Mouse (Mus musculus) mesoderm, embryonic 11.5 days (tissue): ENCODE measurements at regions not wholly inside any gene's neighbourhood (a gene's known extent, or its start where the extent isn't known, plus 50 kb on each side); places are given as distances from the start of the nearest gene placed in this dataset.

Experiments used
- DNase-seq: peaks from one replicate; pipeline ENCODE4 v3.0.0-alpha.2; 2012; ENCODE audit warnings: low read depth, low spot score

DNA sequence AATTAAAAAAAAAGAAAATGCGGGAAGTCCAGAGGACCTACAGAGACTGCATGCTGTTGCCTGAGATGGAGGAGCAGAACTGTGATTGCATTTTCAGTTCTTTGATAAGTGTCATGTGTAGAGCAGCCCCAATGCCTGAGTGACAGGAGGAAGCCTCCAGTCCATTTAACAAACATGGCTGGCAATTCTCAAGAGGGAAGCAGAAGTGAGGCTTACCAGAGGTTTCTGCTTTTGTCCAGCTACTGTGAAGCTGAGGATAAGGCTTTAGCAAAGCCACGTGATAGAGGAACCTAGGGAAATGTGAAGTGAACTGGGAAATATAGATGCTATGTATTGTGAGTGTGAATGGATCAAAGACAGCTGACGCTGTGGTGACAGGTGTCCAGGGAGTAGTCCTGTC is 56.6 kb downstream of the Sucnr1 start:
- no peak for DNase-seq

- DNase-seq = no peak
Observed at GRCm38 (mm10) chr3:60159865-60160264, 78.2 kb downstream of the Sucnr1 start.

GRCm38 (mm10) chr3:60167633-60168032 is 86.0 kb downstream of the Sucnr1 start:
- no peak for DNase-seq

DNA sequence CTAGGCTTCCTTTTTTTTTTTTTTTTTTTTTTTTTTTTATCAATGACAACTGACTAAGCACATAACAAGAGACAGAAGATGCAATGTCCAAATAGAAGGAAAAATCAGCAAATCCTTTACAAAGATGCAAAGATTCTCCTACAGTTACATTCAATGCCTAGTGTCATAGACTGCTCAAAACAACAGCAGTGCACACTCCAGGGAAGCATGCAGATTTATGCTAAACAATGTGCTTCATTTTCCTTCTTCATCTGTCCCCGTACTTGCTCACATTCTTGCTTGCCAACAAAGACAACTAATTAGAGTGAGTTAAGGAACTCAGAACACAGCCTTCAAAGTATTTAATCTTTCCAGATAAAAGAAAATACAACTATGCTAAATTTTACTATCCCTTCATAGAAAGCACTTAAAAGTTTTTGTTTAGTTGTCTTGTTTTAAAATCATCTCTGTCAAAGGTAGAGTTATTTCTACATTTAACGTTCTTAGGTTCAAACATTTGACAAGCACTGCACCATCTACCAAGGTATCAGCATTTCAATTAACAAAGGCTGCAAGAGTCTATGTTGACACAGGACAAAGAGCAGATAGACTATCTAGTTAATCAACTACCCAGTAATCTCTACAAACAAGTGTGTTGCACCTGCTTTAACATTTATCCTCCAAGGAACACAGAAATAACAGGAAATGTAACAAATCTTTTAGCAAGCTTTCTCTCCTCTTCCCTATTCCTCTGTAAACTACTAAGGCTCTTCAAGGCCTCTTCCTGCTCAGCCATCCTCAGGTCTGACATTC is 86.7 kb downstream of the Sucnr1 start:
- no peak for DNase-seq

- peak; percentile 11 for DNase-seq
Observed at GRCm38 (mm10) chr3:60169606-60170005, 87.9 kb downstream of the Sucnr1 start.

DNA sequence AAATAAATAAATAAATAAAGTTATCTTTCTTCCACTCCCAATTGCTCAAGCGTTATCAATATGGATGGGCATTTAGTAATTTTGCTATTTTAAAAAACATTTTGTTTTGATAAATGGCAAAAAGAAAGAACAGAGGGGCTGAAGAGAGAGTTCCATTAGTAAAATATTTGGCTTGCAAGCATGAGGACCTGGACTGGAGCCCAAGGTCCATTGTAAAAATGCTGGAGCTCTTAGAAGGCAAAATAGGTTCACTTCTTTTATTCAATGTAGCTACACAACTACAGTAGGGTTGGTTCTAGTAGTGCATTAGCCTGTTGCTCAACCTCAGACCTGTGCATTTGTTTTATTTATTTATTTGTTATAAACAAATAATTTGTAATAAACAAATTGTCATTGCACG is 102.8 kb downstream of the Sucnr1 start:
- no peak for DNase-seq

- DNase-seq = no peak
Observed at GRCm38 (mm10) chr3:60196031-60196430, 114.4 kb downstream of the Sucnr1 start.

DNA sequence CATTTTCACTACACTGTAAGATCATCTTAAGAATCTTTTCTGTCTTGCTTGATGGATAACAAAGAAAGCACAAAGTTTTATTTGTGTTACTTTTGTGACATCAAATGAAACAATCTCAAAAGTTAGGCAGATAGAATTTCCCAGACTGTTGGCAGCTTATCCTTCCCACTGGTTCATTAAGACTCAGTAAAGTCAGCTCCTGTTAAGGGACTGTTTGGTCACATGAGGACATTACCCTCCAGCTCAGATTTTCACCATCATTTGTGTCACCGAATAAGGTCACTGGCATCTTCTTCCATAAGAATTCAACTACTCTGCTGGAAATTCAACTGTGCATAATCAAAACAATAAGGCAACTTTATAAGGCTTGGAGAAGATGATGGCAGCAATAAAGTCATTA is 126.3 kb downstream of the Sucnr1 start:
- DNase-seq = no peak

DNA sequence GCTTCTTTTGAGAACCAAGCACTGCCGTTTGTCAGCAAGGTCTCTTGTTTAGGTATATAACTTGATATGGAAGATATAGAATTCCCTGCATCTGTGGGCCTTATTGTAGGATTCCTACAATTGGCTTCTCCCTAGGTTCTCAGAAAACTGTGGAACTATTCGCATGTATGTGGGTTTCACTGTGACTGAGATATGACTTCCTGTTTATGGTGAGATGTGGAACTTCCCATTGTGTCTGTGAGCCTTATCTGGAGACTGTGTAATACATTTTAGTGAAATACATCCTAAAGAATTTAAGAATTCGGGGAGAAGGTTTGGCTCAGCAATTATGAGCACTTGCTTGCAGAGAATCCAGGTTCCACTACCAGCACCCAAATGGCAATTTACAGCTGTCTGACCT is 137.3 kb downstream of the Sucnr1 start:
- no peak for DNase-seq

DNA sequence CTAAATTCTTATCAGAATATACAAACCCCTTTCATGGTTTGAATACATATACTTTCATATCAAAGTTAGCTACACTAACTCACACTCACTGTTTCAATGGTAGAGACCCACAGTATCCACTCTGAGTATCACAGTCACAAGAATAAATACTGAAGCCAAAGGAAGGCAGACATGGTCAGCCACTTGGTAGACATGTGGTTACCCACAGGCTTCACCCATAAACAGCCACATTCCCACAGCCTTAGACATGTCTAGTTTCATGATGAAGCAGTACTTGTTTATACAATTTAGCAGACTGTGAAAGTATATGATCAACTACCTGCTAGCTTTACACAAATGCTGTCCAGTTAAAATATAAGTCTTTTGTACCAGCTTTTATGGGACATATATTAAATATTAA is 159.0 kb downstream of the Sucnr1 start:
- DNase-seq = no peak

- no peak for DNase-seq
Observed at GRCm38 (mm10) chr3:60266666-60267415, 185.2 kb downstream of the Sucnr1 start.

DNA sequence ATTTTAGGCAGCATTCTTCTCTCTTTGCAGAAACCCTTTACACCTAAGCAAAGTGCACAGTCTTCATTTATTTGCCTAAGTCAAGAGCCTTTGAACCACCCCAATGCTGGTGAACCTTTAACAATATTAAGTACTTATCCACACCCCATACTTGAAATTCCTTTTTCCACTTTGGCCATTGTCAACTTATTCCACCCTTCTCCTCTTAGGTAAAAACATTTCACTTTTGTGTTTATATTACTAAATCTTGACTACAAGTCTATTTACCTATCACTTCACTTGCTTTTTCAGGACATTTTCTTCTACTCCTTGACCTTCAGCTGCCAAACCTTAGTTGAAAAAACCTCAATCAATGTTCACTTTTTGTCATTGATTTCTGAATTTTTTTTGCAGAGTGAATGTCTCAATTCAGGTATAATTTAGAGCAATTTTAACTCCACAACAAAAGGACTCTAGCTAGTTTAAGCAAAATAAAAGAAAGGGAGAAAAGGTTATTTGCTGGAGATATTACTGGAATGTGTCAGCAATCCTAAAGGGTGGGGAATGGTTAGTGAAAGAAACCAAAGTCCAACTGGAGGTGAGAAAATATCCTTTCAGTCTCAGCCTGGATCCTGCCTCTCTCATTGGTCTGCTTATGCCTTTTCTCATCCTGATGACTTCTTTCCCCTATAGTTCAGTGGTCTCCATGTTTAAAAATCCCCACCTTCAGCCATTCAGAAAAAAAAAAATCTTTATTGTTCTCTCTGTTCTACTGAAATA is 185.9 kb downstream of the Sucnr1 start:
- no peak for DNase-seq

GRCm38 (mm10) chr3:60270463-60270862 is 188.8 kb downstream of the Sucnr1 start:
- DNase-seq = no peak

- no peak for DNase-seq
Observed at GRCm38 (mm10) chr3:60273744-60274143, 192.1 kb downstream of the Sucnr1 start.

DNA sequence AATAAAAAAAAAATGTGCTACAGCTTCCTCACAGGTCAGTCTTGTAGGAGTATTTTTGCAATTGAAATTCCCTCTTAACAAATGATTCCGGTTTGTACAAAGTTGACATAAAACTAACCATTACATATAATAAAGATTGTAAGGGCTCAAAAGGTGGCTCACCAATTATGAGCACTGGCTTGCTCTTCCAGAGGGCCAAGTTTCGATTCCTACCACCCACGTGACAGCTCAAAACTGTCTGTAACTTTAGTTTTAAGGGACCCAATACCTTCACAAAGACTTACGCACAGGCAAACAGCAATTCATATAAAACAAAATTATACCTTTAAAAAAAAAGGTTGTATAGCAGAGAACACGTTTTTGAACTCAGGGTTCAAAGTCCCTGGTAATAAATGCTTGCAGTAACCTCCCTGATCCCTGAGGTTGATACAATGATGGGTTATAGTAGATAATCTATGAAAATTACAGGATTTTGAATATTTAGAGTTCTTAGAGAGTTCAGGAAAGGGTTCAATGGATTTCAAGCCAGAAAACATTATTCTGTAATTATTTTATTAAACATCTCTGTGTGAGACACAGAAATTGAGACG is 193.7 kb downstream of the Sucnr1 start:
- no peak for DNase-seq

DNA sequence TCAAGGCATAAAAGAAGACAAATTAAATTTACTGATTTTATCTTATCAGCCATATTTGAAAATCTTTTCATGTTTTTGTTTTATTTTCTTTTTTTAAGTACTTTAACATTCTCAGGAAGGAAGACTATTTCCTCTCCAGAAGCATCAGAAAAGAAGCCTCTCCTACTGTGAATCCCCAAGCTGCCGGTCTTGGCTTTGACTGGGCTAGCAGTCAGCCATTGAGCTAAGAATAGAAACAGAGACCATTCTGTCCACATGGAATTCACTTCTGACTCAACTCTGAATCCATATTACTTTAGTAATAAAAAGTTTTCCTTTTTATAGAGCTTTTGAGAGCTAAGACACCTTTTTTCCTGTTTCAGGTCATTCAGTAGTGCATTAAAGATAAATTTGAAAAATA is 194.8 kb upstream of the Mbnl1 start:
- no peak for DNase-seq

DNA sequence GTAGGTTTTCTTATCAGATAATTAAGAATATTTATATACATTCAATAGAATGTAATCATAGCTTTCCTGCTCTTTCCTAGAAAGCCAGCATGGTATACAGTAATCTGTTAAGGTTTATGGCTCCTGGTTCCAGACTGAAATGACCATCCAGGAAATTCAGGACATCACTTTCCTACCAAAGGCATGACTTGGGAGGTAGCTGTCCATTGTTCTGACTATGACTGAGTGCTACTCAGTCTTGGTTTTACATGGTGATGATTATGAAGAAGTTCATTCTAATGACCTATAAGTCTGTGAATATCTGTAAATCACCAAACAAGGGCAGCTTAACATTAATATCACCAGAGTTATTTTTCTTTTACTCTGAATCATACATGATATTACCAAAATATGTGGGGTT is 191.4 kb upstream of the Mbnl1 start:
- no peak for DNase-seq

GRCm38 (mm10) chr3:60281959-60282495 is 190.6 kb upstream of the Mbnl1 start:
- DNase-seq = no peak

GRCm38 (mm10) chr3:60292142-60292541 is 180.5 kb upstream of the Mbnl1 start:
- DNase-seq = no peak

DNA sequence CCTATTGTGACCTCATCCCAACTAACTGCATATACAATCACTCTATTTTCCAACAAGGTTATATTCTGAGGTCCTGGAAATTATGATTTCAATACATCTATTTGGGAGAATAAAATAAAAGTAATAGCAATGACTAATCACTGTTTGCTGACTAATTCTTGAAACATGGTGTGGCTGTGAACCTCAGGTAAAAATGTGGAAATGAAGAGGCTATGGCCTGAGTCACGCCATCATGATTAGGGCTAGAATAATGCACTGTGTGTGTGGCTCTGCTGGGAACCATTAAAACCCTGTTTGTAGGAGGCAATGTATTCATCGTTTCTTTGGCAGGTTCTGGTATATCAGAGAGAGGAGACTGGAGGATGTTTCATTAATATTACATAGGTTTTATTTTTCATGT is 179.7 kb upstream of the Mbnl1 start:
- DNase-seq = no peak

- no peak for DNase-seq
Observed at GRCm38 (mm10) chr3:60305399-60305798, 167.2 kb upstream of the Mbnl1 start.

DNA sequence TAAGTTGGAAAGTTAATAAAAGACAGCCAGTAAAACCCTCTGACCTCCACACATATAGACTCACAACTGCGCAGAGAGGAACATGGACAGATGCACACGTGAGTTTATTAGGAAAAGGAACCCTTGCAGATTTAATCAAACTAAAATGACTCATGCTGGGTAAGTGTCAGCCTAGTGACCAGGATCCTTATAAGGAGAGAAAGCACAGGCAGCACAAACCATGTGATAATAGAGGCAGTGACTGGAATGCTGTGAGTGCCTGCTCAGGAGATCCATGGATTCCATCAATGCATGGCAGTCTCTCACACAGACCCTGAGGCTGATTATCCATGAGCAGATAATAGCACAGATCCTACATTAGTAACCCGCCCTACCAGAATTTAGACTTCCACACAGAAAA is 162.2 kb upstream of the Mbnl1 start:
- DNase-seq = no peak
